Mouse (Mus musculus) hindbrain, embryonic 12.5 days (tissue): Measurements from ENCODE around the gene Cdk5r2. TPM values are rescaled to one million over a fixed set of nuclear protein-coding genes. Genes with fewer than 3 reads are reported as not detected.
"Not testable (repeated sequence)": the region's sequence is repeated elsewhere in the genome, so short reads cannot be mapped to it uniquely, and the experiment has no call there.

Experiments
- ATAC-seq: fragments of 200-750 bp; cut with Nextera tagmentation; 2 replicates; pipeline ENCODE4 v1.8.0; 2017; ENCODE audit warnings: moderate TSS enrichment; ENCODE audit not compliant: low FRiP score
- H3K27ac ChIP-seq: fragments of 300-500 bp; sonication (generic); 2 replicates; pipeline ENCODE4 v1.5.1; 2016; ENCODE audit warnings: mild to moderate bottlenecking
- H3K27me3 ChIP-seq: fragments of 300-500 bp; sonication (generic); 2 replicates; pipeline ENCODE4 v1.6.1; 2016; ENCODE audit warnings: mild to moderate bottlenecking
- H3K36me3 ChIP-seq: fragments of 300-500 bp; sonication (generic); 2 replicates; pipeline ENCODE4 v1.6.1; 2016; ENCODE audit warnings: mild to moderate bottlenecking
- H3K4me1 ChIP-seq: fragments of 300-500 bp; sonication (generic); 2 replicates; pipeline ENCODE4 v1.6.1; 2016
- H3K4me2 ChIP-seq: fragments of 300-500 bp; sonication (generic); replicated peaks from 2 replicates; pipeline ENCODE4 v1.6.1; 2016; ENCODE audit warnings: mild to moderate bottlenecking
- H3K4me3 ChIP-seq: fragments of 300-500 bp; sonication (generic); 2 replicates; pipeline ENCODE4 v1.5.1; 2016; ENCODE audit warnings: mild to moderate bottlenecking
- H3K9ac ChIP-seq: fragments of 300-500 bp; sonication (generic); 2 replicates; pipeline ENCODE4 v1.6.1; 2016; ENCODE audit warnings: mild to moderate bottlenecking, moderate library complexity
- H3K9me3 ChIP-seq: fragments of 300-500 bp; sonication (generic); replicated peaks from 2 replicates; pipeline ENCODE4 v1.6.1; 2016; ENCODE audit warnings: mild to moderate bottlenecking
- WGBS: fragments of 180-500 bp; shearing (Covaris S2); methylation state at CpG from one replicate; pipeline ENCODE4 v1.1.7; 2016; 5-methylcytosine and 5-hydroxymethylcytosine counted together
- polyA plus RNA-seq: library from polyadenylated mRNA; unstranded; fragments of >200 nt; fragmentation: Nextera tagmentation; extraction: Ambion mirVana; gene quantifications from 2 replicates; pipeline ENCODE4 v1.2.1, GENCODE M21; 2016

Cdk5r2 gene
- polyA plus RNA-seq = 6.9 and 7.5 TPM in 2 replicates

DNA sequence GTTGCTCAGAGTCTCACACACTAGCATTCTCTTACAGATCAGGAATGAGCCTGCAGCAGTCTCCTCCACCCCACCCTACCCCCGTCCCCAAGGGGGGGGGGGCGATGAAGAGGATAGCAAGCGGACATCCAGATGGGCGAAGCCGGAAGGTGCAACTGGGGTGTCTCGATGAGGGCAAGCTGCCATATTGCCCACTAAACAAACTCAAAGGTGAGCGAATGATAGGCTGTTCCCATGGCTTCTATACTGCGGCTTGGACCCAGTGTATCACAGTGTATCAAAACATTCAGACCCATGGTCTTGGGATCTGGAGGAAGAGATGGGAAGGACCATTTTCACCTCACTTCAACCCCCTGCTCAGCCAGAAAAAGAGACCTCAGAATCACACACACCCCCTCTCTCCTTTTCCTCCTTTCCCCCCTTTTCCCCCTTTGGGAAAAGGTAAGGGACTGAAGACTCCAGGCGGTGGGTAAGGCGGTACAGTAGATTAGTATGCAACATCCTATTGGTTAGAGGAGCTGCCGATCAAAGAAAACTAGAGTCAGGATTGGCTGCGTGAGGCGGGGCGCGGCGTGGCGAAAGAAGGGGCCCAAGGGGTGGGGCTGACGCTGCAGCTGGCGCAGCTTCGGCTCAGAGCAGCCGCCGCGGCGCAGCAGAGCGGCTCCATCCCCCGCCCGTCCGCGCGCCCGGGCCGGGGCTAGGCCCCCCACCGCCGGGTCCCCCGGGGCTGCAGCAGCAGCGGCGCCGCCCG is at the start of gene Cdk5r2:
Gene Cdk5r2, plus strand, starts transcription at position 629 of the 751 bp plus-strand sequence.
- 3% methylated on average over 39 of the region's 39 CpGs for whole genome bisulfite sequencing
- H3K9ac ChIP-seq = peak within 1 kb of the TSS; percentile 96
- peak within 1 kb of the TSS; percentile 92 for H3K27ac ChIP-seq
- no peaks in the 10 kb centered on the region for H3K9me3 ChIP-seq
- peaks cover 74% of the 10 kb centered on the region for H3K4me1 ChIP-seq
- H3K27me3 ChIP-seq = peaks cover 70% of the 10 kb centered on the region
- H3K4me2 ChIP-seq = peak within 1 kb of the TSS; percentile 86
- peak; percentile 82 for ATAC-seq
- peak within 1 kb of the TSS; percentile 90 for H3K4me3 ChIP-seq
- no peaks in the 10 kb centered on the region for H3K36me3 ChIP-seq

DNA sequence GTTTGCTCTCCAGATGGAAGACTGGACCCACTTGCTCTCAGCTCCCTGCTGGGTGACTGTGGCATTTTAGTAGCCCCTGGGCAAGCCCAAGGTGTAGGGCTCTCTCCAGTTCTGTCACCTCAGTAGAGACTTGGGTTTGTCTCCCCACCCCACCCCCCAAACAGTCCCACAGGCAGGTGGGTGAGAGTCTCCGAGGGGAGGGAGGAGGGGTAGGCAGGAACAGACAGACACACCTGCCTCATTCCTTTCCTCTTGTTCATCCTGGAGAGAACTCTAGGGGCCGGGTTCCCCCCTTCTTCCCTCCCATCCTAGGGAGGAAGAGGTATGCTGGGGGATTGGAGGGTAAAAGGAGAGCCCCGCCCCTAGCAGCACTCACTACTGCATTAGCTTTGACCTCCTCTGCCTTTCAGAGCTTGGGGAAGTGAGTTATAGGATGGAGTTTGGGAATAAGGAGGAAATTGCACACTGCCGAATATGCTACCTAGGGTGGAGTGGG is 49.3 kb upstream of the Cdk5r2 start:
- no peak overlapping the region for H3K9ac ChIP-seq
- ATAC-seq = no peak
- H3K27me3 ChIP-seq = peaks cover 89% of the 10 kb centered on the region
- H3K4me1 ChIP-seq = peaks cover 62% of the 10 kb centered on the region
- H3K9me3 ChIP-seq = no peaks in the 10 kb centered on the region
- H3K27ac ChIP-seq = no peak overlapping the region
- no peak overlapping the region for H3K4me3 ChIP-seq
- no peaks in the 10 kb centered on the region for H3K36me3 ChIP-seq
- 14% methylated on average over 4 of the region's 4 CpGs for WGBS
- H3K4me2 ChIP-seq = no peak overlapping the region

DNA sequence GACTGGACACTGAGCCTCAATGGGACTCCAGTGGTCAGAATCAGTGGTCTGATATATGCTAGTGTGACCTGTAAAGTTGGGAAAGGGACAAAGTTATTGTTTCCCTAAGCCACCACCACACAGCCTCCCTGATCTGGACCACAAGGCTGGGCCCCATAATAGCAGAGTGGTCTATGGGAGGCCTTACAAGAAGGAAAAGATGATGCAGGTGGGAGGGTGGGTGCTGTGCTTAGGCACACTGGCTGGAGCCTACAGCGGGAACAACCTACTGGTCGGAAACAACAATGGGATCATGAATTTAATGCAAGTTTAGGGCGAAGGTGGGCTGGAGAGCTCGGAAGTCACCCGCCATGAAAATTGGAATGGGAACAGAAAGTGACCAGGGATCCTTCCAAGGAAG is 48.9 kb upstream of the Cdk5r2 start:
- Histone ChIP-seq H3K4me2 (no peak overlapping the region), H3K27me3 (peaks cover 84% of the 10 kb centered on the region), H3K4me1 (peaks cover 58% of the 10 kb centered on the region), H3K9ac (no peak overlapping the region), H3K4me3 (no peak overlapping the region), H3K9me3 (no peaks in the 10 kb centered on the region), H3K27ac (no peak overlapping the region), H3K36me3 (no peaks in the 10 kb centered on the region)
- 10% methylated on average over 5 of the region's 5 CpGs for WGBS
- no peak for ATAC-seq

DNA sequence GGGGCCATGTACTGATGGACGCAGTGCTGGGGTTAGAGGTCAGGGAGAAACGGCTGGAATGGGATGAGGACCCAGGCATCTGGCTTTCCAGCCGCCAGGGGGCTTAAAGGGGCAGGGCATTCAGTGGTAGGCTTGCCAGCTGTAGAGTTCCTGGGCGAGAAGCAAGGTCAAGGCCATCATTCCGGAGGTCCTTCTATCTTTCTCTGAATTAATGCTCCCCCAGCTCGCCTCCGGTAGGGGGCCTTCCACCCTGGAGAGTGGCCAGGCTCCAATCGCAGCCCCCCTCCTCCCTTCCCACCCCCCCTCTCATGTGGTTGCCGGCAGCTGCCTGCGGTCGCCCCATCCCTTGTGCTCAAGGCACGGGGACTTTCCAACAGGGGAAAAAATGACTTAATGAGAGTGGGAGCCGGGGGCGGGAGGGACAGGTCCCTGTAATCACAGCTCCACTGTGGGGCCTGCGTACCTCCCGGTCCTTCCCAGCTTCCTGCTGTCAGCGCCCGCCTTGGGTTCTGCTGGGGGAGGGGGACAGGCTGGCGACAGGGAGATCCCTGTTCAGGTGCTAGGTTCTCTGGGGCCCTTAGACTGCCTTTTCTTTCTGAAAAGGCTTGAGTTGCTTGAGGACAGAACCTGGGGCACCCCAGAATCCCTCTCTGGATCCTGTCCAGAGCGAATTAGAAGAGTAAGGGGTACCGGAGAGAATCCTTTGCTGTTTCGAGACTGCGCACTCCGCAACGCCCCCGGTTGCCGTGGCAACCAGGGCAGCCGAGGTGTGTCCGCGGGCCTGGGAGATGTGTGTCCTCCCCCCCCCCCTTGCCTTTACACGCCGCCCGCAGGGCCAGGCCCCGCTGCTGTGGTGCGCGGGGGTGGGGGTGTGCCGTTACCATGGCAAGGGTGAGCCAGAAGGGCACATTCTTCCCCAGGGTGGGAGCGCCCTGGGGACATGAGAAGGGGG is 48.1 kb upstream of the Cdk5r2 start:
- Histone ChIP-seq H3K4me2 (peak overlapping the region; percentile 52), H3K27me3 (peaks cover 78% of the 10 kb centered on the region), H3K27ac (peak overlapping the region; percentile 73), H3K9ac (0 out of 2 replicates have a peak overlapping the region, but pooled peaks have one; percentile 43), H3K4me3 (peak overlapping the region; percentile 26), H3K9me3 (no peaks in the 10 kb centered on the region), H3K4me1 (peaks cover 55% of the 10 kb centered on the region), H3K36me3 (no peaks in the 10 kb centered on the region)
- ATAC-seq = peak; percentile 55
- WGBS = 0% methylated on average over 36 of the region's 38 CpGs

DNA sequence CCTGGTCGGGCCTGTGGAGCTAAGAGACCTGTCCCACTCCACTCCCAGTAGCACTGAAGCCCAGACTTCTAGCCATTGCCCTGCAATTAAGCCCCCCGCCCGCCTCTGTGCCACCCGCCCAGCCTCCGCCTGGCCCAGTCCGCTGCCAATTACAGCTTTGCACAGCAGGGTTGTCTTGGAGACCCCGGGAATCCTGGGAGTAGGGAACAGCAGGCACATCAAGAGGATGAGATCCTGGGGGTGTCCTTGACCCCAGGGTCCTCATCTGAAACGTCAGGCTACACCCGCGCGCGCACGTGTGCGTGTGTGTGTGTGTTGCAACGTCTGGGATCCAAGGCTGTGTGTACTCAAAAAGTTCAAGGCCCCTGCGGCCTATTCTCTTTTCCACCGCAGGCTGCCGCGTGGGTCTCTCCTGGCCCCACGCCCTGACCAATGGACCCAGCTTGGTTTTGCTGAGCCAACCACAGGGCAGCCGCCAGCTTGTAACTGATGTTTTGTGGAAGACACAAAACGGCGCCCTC is 47.1 kb upstream of the Cdk5r2 start:
- peaks cover 54% of the 10 kb centered on the region for H3K4me1 ChIP-seq
- no peaks in the 10 kb centered on the region for H3K9me3 ChIP-seq
- H3K4me2 ChIP-seq = peak overlapping the region; percentile 52
- H3K9ac ChIP-seq = no peak overlapping the region
- H3K36me3 ChIP-seq = no peaks in the 10 kb centered on the region
- ATAC-seq = peak; percentile 24
- 2% methylated on average over 23 of the region's 23 CpGs for WGBS
- peaks cover 69% of the 10 kb centered on the region for H3K27me3 ChIP-seq
- 0 out of 2 replicates have a peak overlapping the region, but pooled peaks have one; percentile 2 for H3K4me3 ChIP-seq
- 0 out of 2 replicates have a peak overlapping the region, but pooled peaks have one; percentile 13 for H3K27ac ChIP-seq

DNA sequence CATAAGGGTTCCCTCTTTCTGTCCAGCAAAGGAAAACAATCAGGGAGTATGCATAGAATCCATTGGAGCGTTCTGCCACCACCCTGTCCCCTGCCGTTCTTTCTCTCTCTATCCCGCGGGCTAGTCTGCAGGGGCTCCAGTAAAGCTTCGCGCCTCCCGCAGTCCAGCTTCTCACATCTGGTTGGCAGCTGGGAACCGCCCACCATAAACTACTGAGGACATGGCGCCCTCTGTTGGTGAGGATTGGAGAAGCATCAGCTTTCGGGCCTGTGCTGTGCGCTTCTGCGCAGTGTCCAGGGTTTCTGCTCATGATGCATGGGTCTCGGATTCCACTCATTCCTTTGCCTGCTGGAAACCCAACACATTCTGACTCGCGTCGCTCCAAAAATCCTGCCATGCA is 46.7 kb upstream of the Cdk5r2 start:
- peaks cover 64% of the 10 kb centered on the region for H3K27me3 ChIP-seq
- 0 out of 2 replicates have a peak overlapping the region, but pooled peaks have one; percentile 28 for H3K9ac ChIP-seq
- no peaks in the 10 kb centered on the region for H3K36me3 ChIP-seq
- H3K27ac ChIP-seq = 0 out of 2 replicates have a peak overlapping the region, but pooled peaks have one; percentile 13
- H3K4me2 ChIP-seq = peak overlapping the region; percentile 52
- peak; percentile 72 for ATAC-seq
- H3K4me3 ChIP-seq = 0 out of 2 replicates have a peak overlapping the region, but pooled peaks have one; percentile 2
- WGBS = under 1% methylated on average over 16 of the region's 16 CpGs
- peaks cover 49% of the 10 kb centered on the region for H3K4me1 ChIP-seq
- H3K9me3 ChIP-seq = no peaks in the 10 kb centered on the region

DNA sequence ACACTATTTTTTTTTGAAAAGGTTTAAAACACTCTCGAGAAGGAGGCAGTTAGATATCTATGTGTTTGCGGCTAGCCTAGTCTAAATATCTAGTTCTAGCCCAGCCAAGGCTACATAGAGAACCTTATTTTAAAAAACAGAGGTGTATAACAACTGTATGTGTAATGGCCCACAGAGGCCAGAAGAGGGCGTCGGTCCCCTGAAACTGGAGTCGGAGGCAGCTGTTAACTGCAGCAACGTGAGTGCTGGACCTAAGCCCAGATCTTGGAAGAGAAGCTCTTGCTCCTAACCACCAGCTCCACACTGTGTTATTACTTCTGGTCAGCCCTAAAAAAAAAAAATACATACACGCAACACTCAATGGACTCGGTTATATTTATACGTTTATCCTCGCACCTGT is 45.7 kb upstream of the Cdk5r2 start:
- Histone ChIP-seq H3K27me3 (peaks cover 59% of the 10 kb centered on the region), H3K9ac (no peak overlapping the region), H3K4me1 (peaks cover 40% of the 10 kb centered on the region), H3K9me3 (no peaks in the 10 kb centered on the region), H3K4me2 (no peak overlapping the region), H3K4me3 (no peak overlapping the region), H3K27ac (no peak overlapping the region), H3K36me3 (no peaks in the 10 kb centered on the region)
- no peak for ATAC-seq
- 59% methylated on average over 10 of the region's 10 CpGs for WGBS

DNA sequence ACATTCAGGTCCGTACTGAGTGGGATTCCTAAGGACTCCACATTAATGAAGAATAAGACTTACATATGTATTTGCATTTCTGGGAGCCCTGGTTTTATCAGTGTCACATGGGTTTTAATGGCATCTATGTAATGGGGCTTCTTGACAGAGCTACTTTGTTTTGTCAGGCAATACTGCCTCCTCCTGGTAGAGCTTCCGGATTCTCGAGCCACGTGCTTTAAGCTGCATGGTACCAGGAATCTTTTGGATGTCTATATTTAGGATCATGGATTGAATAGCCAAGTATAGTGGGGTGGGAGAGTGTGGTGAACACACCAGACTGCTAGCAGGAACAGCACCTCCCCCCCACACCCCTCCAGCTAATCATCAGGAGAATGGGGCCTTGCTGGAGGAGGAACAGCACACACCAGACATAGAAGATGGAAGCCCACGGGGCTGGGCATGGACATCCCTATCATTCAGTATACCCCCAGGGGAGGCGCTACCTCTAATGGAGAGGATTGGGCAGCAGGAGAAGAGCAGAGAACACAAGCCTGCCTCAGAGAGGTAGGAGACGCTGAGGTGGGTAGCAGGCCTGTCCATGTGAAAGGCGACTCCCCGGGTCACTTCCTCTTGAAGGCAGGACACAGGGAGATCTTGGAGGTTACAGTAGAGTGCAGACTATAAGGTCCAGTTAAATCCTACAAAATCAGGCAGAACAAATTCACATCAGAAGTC is 39.6 kb upstream of the Cdk5r2 start:
- H3K9me3 ChIP-seq = no peaks in the 10 kb centered on the region
- no peak for ATAC-seq
- H3K4me2 ChIP-seq = no peak overlapping the region
- no peak overlapping the region for H3K9ac ChIP-seq
- WGBS = 79% methylated on average over 9 of the region's 9 CpGs
- H3K4me1 ChIP-seq = peaks cover 7% of the 10 kb centered on the region; the same call in 1 of the 2 replicates
- no peaks in the 10 kb centered on the region for H3K36me3 ChIP-seq
- H3K27ac ChIP-seq = no peak overlapping the region
- H3K4me3 ChIP-seq = no peak overlapping the region
- H3K27me3 ChIP-seq = peaks cover 5% of the 10 kb centered on the region

DNA sequence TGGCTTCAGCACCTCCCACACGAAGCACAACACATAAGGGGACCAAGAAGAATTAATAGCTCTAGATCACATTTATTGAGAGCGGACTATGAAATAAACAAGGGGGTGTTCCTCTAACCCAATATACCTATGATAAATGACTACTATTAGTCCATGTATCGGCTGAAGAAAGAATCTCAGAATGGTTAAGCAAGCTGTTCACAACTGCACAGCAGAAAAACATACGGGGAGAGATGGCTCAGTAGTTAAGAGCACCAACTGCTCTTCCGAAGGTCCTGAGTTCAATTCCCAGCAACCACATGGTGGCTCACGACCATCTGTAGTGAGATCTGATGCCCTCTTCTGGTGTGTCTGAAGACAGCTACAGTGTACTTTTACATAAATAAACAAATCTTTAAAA is 38.8 kb upstream of the Cdk5r2 start:
- not testable (repeated sequence) for H3K9ac ChIP-seq, ATAC-seq, H3K9me3 ChIP-seq, H3K27ac ChIP-seq, H3K4me2 ChIP-seq, H3K27me3 ChIP-seq, H3K36me3 ChIP-seq, H3K4me3 ChIP-seq, H3K4me1 ChIP-seq
- WGBS = 86% methylated on average over 6 of the region's 6 CpGs

DNA sequence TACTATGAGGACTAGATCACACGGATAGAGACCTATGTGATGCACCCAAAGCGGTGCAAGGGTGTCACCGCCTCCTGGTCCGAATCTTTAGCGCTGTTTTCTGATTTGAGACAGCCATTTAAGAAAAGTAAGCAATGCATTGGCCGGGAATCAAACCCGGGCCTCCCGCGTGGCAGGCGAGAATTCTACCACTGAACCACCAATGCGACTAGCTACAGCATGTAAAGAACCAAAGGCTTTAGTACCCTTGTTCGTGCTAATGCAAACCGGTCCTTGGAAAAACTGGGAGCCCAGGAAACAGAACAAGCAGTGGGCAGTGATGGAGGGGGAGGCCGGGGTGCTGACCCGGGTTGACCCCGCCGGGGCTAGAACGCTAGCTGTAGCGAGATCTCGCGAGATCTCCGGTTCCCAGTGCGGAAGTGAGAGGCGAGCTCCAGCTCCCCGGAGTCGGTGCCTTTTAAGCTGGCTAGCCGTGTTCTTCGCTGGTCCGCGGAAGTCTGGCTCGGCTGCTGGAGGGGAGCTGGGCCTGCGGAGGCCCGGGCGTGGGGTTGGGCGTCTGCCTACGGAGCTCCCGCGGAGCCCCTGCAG is 38.0 kb upstream of the Cdk5r2 start:
- Histone ChIP-seq H3K9ac (peak overlapping the region; percentile 76), H3K27ac (peak overlapping the region; percentile 92), H3K4me2 (peak overlapping the region; percentile 57), H3K4me3 (peak overlapping the region; percentile 60), H3K36me3 (no peaks in the 10 kb centered on the region), H3K27me3 (peaks cover 5% of the 10 kb centered on the region), H3K4me1 (peaks cover 7% of the 10 kb centered on the region; the same call in 1 of the 2 replicates), H3K9me3 (no peaks in the 10 kb centered on the region)
- 5% methylated on average over 38 of the region's 38 CpGs for WGBS
- peak; percentile 90 for ATAC-seq

DNA sequence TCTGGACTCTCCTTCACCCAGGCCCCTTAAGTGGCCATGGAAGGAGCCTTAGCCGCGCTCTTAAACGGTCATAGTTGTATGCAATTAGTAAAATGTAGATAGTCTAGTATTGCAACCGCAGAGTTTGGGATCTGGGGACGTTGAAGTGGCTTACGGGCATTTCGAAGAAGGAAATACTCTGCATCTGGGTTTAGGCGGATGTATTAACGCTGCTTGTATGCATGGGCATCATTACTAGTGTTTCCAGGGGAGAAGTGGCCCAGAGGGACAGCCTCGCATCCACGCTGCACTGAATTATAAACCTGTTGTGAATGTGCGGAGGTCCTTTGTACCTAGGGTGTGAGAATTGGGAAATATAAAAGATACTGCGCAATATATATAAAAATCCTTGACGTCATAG is 37.5 kb upstream of the Cdk5r2 start:
- H3K4me1 ChIP-seq = peaks cover 7% of the 10 kb centered on the region; the same call in 1 of the 2 replicates
- peak overlapping the region; percentile 92 for H3K27ac ChIP-seq
- peak overlapping the region; percentile 76 for H3K9ac ChIP-seq
- peak; percentile 57 for ATAC-seq
- H3K36me3 ChIP-seq = no peaks in the 10 kb centered on the region
- H3K4me3 ChIP-seq = peak overlapping the region; percentile 60
- H3K9me3 ChIP-seq = no peaks in the 10 kb centered on the region
- WGBS = 17% methylated on average over 14 of the region's 14 CpGs
- peaks cover 5% of the 10 kb centered on the region for H3K27me3 ChIP-seq
- H3K4me2 ChIP-seq = peak overlapping the region; percentile 57
